Mouse (Mus musculus) Muller cell, postnatal 12 days (primary cell): ENCODE measurements around the gene Eif4e2.

ENCODE experiments used
- DNase-seq: peaks from one replicate; pipeline ENCODE4 v3.0.0-alpha.2; 2015; ENCODE audit errors: inconsistent ontology term

Eif4e2 gene

GRCm38 (mm10) chr1:87213735-87214704 is at the start of gene Eif4e2:
Gene Eif4e2 (plus strand): TSS chr1:87213914.
- peak; percentile 95 for DNase-seq

GRCm38 (mm10) chr1:87164164-87164795 is 49.4 kb upstream of the Eif4e2 start:
- no peak for DNase-seq

DNA sequence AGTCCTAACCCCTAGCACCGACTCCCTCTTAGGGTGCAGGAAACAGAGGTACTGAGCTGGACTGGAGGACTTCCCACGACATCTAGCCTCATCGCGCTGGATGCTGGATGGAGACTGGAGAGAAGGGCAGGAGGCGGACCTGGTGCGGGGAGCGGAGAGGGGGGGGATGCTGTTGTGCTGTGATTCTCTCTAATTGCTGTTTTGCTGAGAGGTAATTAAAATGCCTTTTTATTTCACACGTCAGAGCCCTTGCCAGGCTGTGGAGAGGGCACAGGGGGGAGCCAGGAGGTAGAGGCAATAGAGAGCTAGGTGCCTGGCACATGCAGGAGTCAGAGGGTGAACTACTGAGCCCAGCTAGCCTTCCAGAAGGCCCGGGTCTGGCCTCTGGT is 48.9 kb upstream of the Eif4e2 start:
- DNase-seq, result no peak

DNA sequence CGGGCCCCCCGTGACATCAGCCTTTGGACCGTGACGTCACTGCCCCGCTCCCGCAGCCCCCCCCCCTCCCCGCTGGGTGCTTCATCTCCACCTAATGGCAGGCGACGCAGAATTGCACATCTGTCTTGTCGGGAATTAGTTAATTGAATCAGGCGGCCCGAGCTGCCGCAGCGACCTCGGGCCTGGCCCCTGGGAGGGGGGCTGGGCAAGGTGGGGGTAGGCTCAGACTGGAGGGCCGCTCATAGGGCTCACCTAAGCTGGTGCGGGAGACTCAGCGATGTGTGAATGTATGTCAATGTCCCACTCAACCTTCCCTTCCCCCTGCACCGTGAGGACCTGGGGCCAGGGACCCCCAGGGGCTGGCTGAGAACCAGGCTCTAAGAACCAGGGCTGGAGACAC is 43.3 kb upstream of the Eif4e2 start:
- no peak for DNase-seq

GRCm38 (mm10) chr1:87171312-87171711 is 42.4 kb upstream of the Eif4e2 start:
- no peak for DNase-seq

GRCm38 (mm10) chr1:87172316-87172715 is 41.4 kb upstream of the Eif4e2 start:
- no peak for DNase-seq

DNA sequence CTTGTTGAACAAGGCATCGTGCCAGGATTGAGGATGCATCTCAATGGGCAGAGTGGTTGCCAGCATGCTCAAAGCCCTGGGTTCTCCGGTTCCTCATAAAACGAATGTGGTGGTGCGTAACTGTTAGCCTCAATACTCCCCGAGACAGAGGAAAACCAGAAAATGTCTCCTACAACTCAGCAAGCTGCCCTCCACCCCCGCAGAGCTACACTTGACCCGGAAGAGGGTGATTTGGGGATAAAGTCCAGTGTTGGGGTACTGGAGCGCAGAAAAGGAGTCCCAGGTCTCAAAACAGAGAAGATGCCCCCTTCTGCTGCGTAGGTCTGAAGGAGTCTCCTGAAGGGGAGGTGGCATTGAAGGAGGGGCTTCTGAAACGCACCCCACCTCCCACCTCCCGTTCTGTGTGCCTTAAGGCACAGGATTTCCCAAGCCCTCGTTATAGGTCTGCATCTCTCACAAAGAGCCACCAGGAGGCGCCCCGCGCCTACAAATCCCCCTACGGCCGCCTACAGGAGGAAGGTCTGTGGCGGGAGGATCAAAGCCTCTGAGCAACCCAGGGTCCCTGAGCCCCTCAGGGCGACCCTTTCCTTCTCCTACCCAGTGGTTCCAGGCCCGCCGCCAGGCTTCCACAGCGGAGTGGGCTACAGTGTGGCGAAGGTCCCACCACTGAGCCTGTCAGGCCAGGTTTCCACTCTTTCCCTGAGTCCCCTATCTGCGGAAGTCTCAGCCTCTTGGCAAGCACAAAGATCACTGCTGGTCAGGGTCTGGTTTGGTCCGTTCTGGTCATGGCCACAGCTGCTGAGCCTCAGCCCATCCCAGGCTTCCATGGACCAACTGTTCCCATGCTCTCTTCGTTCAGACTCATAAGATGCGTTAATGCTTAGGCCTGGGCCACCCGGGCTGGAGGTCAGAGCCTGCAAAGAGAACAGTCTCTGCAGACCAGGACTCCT is 39.4 kb upstream of the Eif4e2 start:
- DNase-seq, result peak; percentile 83

DNA sequence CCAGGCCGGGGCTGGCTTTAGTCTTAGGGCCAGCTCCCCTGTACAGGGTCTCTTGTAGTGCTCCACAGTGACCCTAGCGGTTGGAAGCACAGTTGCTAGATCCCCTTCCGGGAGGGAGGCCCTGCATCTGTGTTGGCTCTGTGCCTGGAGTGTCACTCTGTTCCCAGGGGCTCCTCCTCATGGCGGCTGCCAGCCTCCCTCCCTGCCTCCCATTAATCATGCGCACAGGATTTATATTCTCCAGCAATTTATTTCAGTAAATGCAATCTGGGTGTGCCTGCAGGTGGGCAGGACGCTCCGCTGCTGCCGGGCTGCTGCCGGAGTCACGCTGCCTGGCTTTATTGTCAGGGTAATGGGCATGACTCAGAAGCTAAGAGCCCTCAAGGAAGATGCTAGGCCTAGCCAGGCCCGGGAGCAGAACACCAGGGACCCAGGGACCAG is 37.8 kb upstream of the Eif4e2 start:
- peak; percentile 73 for DNase-seq

DNA sequence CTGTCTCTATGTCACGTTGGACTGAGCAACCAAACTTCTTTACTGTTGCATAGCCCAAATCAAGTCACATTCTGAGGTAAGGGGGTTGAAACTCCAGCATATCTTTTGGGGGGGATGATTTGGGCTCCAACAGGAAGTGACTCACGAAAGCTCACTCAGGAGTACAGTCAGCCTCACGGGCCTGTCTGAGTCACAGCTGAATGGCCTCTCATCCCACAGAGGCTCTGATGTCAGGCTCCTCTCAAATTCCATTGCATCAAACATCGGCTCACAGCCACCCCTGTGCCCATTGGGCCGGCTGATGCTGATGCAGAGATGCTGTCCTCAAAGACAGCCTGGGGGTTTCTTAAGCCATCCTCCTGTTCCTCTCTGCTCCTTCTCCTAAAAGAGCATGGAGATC is 32.8 kb upstream of the Eif4e2 start:
- DNase-seq, result peak; percentile 90

DNA sequence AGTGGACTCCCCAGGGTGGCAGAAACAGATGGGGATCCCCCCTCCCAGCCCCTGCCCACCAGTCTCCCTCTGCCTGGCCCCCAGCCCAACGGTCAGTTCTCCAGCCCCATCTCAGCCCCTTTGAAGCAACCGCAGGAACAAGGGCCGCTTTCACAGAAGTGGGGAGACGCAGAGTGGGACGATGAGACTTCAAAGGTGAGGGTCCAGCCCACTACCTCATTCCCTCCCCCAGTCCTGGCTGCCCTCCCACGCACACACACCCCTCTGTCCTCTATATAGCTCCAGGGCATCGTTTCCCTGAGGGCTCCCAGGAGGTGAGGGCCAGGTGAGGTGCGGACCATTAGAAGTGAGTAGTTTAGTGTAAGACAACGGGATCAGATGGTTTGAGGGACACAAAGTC is 30.7 kb upstream of the Eif4e2 start, which contains the start of gene Prss56:
Gene Prss56 (plus strand): TSS at position 301 of the 400 bp plus-strand sequence.
- DNase-seq, result no peak

GRCm38 (mm10) chr1:87183998-87184750 is 29.5 kb upstream of the Eif4e2 start:
- DNase-seq, result no peak

DNA sequence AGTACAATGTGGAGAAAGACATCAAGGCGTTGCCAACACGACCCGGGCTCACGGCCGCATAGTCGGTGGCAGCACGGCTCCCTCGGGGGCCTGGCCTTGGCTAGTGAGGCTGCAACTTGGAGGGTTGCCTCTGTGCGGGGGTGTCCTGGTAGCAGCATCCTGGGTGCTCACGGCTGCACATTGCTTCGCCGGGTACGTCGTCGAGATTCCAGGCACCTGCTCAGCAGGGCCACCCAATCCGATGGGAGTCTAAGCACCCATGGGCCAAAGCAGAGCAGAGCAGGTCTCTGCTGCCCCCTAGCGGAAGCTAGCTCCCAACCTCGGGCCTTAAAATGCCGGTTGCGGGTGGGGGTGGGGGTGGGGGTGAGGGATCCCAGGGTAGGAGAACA is 29.0 kb upstream of the Eif4e2 start:
- DNase-seq, result peak; percentile 61

DNA sequence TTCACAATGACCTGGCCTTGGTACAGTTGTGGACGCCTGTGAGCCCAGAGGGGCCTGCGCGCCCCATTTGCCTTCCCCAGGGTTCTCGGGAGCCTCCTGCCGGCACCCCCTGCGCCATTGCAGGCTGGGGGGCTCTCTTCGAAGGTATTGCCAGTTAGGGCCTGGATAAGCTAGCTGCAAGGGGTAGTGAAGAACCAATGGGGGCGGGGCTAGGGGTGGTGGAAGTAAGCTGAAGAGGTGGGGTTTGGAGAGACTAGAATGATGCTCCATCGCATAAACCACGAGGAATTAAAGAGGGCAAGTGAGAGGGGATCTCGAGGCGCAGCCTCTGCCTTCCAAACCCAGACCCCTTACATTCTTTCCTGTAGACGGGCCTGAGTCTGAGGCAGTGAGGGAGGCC is 28.2 kb upstream of the Eif4e2 start:
- DNase-seq, result no peak

GRCm38 (mm10) chr1:87186261-87187036 is 27.3 kb upstream of the Eif4e2 start:
- no peak for DNase-seq

GRCm38 (mm10) chr1:87187037-87187355 is 26.7 kb upstream of the Eif4e2 start:
- peak; percentile 82 for DNase-seq

- DNase-seq, result no peak
Measured at GRCm38 (mm10) chr1:87190429-87190828, 23.3 kb upstream of the Eif4e2 start, which contains the start of gene Chrnd. Gene Chrnd (plus strand): TSS chr1:87190607.

DNA sequence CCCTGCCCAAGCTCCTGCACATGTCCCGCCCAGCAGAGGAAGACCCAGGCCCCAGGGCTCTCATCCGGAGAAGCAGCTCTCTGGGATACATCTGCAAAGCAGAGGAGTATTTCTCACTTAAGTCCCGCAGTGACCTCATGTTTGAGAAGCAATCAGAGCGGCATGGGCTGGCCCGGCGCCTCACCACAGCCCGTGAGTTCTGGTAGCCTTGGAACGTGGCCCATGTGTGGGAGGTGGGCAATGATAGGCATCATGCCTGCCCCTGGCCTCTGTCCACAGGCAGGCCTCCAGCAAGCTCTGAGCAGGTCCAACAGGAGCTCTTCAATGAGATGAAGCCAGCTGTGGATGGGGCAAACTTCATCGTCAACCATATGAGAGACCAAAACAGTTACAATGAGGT is 16.4 kb upstream of the Eif4e2 start:
- peak; percentile 80 for DNase-seq

- DNase-seq, result no peak
Measured at GRCm38 (mm10) chr1:87198119-87199065, 15.3 kb upstream of the Eif4e2 start.

DNA sequence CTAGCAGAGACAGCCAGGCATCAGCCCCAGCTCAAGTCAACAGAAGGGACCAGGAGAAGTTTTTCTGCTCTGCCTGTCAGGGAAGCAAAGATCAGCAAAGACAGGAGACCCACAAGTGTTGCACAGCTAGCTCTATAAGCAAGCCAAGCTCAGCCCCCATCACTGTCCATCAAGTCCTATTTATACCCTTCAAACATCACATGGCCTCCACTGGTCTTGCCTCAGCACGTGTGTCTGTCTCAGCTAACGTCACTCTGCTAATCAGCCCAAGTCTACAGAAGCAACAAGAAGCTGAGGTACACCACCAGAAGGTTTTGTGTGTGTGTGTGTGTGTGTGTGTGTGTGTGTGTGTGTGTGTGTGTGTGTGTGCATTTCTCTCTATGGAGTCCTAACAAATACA is 12.9 kb upstream of the Eif4e2 start:
- no peak for DNase-seq
